Mouse (Mus musculus): Measurements from ENCODE around the gene Anks1. TPM values are rescaled to one million over a fixed set of nuclear protein-coding genes. Genes with fewer than 3 reads are reported as not detected.

Gene Anks1
- polyA plus RNA-seq, 1 experiment from 2014 or later: 19.5 TPM

- Histone ChIP-seq H3K4me2 (replicated peaks; ENCODE audit: low read depth, low read length) (no peak overlapping the region), H3K9ac (replicated peaks; ENCODE audit: low read depth, low read length) (no peak overlapping the region), H3K4me1 (ENCODE audit: control insufficient read depth, insufficient read depth, low read length) (0 out of 2 replicates have a peak, but pooled peaks cover 4% of the 10 kb centered on the region), H3K36me3 (ENCODE audit: control insufficient read depth, insufficient read depth, low read length) (no peaks in the 10 kb centered on the region), H3K27me3 (ENCODE audit: control insufficient read depth, insufficient read depth, low read length) (no peaks in the 10 kb centered on the region), H3K4me3 (ENCODE audit: low read depth, low read length) (no peak overlapping the region), H3K27ac (ENCODE audit: low read length) (no peak overlapping the region), H3K9me3 (ENCODE audit: control insufficient read depth, low read depth, low read length) (no peaks in the 10 kb centered on the region)
- 32% methylated on average over 4 of the region's 4 CpGs for WGBS
- no peak for ATAC-seq (ENCODE audit: insufficient number of reproducible peaks, insufficient read depth, low FRiP score, low read depth)
These were observed 55.5 kb downstream of the Anks1 start for GRCm38 (mm10) chr17:27964607-27965006.

DNA sequence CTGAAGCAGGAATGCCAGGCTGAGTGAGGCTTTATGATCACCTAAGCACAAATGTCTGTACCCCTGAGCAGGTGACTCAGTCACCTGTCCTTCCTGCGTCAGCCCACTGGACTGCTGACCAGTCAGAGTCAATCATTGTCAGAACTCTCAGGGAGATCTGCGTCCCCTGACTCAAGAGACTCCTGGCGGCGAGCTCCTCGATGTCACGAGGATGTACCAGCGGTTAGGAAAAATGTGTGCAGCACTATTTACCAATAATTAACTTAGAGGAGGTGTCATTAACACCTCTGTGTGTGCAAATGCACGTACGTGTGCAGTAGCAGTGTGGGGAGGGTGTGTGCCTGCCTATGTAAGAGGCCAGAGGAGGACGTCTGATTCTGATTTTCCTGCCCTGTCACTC, 56.2 kb downstream of the Anks1 start:
- ATAC-seq (ENCODE audit: insufficient number of reproducible peaks, insufficient read depth, low FRiP score, low read depth): no peak
- Histone ChIP-seq H3K27me3 (ENCODE audit: control insufficient read depth, insufficient read depth, low read length) (no peaks in the 10 kb centered on the region), H3K9ac (replicated peaks; ENCODE audit: low read depth, low read length) (no peak overlapping the region), H3K4me1 (ENCODE audit: control insufficient read depth, insufficient read depth, low read length) (0 out of 2 replicates have a peak, but pooled peaks cover 4% of the 10 kb centered on the region), H3K36me3 (ENCODE audit: control insufficient read depth, insufficient read depth, low read length) (no peaks in the 10 kb centered on the region), H3K4me2 (replicated peaks; ENCODE audit: low read depth, low read length) (no peak overlapping the region), H3K9me3 (ENCODE audit: control insufficient read depth, low read depth, low read length) (no peaks in the 10 kb centered on the region), H3K27ac (ENCODE audit: low read length) (no peak overlapping the region), H3K4me3 (ENCODE audit: low read depth, low read length) (no peak overlapping the region)
- 83% methylated on average over 10 of the region's 10 CpGs for WGBS

GRCm38 (mm10) chr17:27966056-27966455, 57.0 kb downstream of the Anks1 start:
- Histone ChIP-seq H3K27ac (ENCODE audit: low read length) (no peak overlapping the region), H3K27me3 (ENCODE audit: control insufficient read depth, insufficient read depth, low read length) (no peaks in the 10 kb centered on the region), H3K9me3 (ENCODE audit: control insufficient read depth, low read depth, low read length) (no peaks in the 10 kb centered on the region), H3K36me3 (ENCODE audit: control insufficient read depth, insufficient read depth, low read length) (no peaks in the 10 kb centered on the region), H3K4me3 (ENCODE audit: low read depth, low read length) (no peak overlapping the region), H3K4me2 (replicated peaks; ENCODE audit: low read depth, low read length) (no peak overlapping the region), H3K9ac (replicated peaks; ENCODE audit: low read depth, low read length) (no peak overlapping the region), H3K4me1 (ENCODE audit: control insufficient read depth, insufficient read depth, low read length) (0 out of 2 replicates have a peak, but pooled peaks cover 4% of the 10 kb centered on the region)
- no peak for ATAC-seq (ENCODE audit: insufficient number of reproducible peaks, insufficient read depth, low FRiP score, low read depth)
- 59% methylated on average over 4 of the region's 4 CpGs for WGBS

- Histone ChIP-seq H3K9ac (replicated peaks; ENCODE audit: low read depth, low read length) (no peak overlapping the region), H3K4me1 (ENCODE audit: control insufficient read depth, insufficient read depth, low read length) (0 out of 2 replicates have a peak, but pooled peaks cover 4% of the 10 kb centered on the region), H3K9me3 (ENCODE audit: control insufficient read depth, low read depth, low read length) (no peaks in the 10 kb centered on the region), H3K4me2 (replicated peaks; ENCODE audit: low read depth, low read length) (no peak overlapping the region), H3K4me3 (ENCODE audit: low read depth, low read length) (no peak overlapping the region), H3K27ac (ENCODE audit: low read length) (no peak overlapping the region), H3K36me3 (ENCODE audit: control insufficient read depth, insufficient read depth, low read length) (no peaks in the 10 kb centered on the region), H3K27me3 (ENCODE audit: control insufficient read depth, insufficient read depth, low read length) (no peaks in the 10 kb centered on the region)
- 84% methylated on average over 11 of the region's 11 CpGs for WGBS
- ATAC-seq (ENCODE audit: insufficient number of reproducible peaks, insufficient read depth, low FRiP score, low read depth): no peak
These were observed 57.5 kb downstream of the Anks1 start for GRCm38 (mm10) chr17:27966508-27967021.

- 0 out of 2 replicates have a peak, but pooled peaks cover 4% of the 10 kb centered on the region for H3K4me1 ChIP-seq (ENCODE audit: control insufficient read depth, insufficient read depth, low read length)
- no peak overlapping the region for H3K4me3 ChIP-seq (ENCODE audit: low read depth, low read length)
- H3K27ac ChIP-seq (ENCODE audit: low read length): no peak overlapping the region
- ATAC-seq (ENCODE audit: insufficient number of reproducible peaks, insufficient read depth, low FRiP score, low read depth): no peak
- H3K9ac ChIP-seq (replicated peaks; ENCODE audit: low read depth, low read length): no peak overlapping the region
- H3K36me3 ChIP-seq (ENCODE audit: control insufficient read depth, insufficient read depth, low read length): no peaks in the 10 kb centered on the region
- H3K4me2 ChIP-seq (replicated peaks; ENCODE audit: low read depth, low read length): no peak overlapping the region
- 87% methylated on average over 7 of the region's 7 CpGs for WGBS
- no peaks in the 10 kb centered on the region for H3K9me3 ChIP-seq (ENCODE audit: control insufficient read depth, low read depth, low read length)
- H3K27me3 ChIP-seq (ENCODE audit: control insufficient read depth, insufficient read depth, low read length): no peaks in the 10 kb centered on the region
These were observed 58.4 kb downstream of the Anks1 start for GRCm38 (mm10) chr17:27967529-27967928.

- Histone ChIP-seq H3K27me3 (ENCODE audit: control insufficient read depth, insufficient read depth, low read length) (no peaks in the 10 kb centered on the region), H3K9ac (replicated peaks; ENCODE audit: low read depth, low read length) (no peak overlapping the region), H3K27ac (ENCODE audit: low read length) (no peak overlapping the region), H3K36me3 (ENCODE audit: control insufficient read depth, insufficient read depth, low read length) (no peaks in the 10 kb centered on the region), H3K9me3 (ENCODE audit: control insufficient read depth, low read depth, low read length) (no peaks in the 10 kb centered on the region), H3K4me2 (replicated peaks; ENCODE audit: low read depth, low read length) (no peak overlapping the region), H3K4me3 (ENCODE audit: low read depth, low read length) (no peak overlapping the region), H3K4me1 (ENCODE audit: control insufficient read depth, insufficient read depth, low read length) (0 out of 2 replicates have a peak, but pooled peaks cover 4% of the 10 kb centered on the region)
- 82% methylated on average over 9 of the region's 9 CpGs for WGBS
- no peak for ATAC-seq (ENCODE audit: insufficient number of reproducible peaks, insufficient read depth, low FRiP score, low read depth)
These were observed 59.1 kb downstream of the Anks1 start for GRCm38 (mm10) chr17:27968033-27968750.

DNA sequence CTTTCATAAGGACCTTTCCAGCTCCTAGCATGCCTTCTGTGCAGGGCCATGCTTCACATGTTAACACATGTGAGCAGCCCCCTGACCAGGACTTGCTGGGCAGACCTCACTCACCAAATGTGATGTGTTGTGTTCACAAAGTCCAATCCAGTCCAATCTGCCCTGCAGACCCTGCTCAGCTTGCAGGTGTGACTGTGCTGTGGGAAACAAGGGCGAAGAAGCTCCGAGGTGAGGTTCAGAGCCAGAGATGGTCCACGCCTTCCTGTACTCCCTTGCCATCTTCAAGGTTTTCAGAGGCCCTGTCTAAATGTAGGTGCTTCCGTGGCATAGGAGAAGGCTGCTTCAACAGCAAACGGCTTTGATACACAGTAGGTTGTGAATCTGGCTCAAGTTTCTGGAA, 59.8 kb downstream of the Anks1 start:
- Histone ChIP-seq H3K4me2 (replicated peaks; ENCODE audit: low read depth, low read length) (no peak overlapping the region), H3K36me3 (ENCODE audit: control insufficient read depth, insufficient read depth, low read length) (no peaks in the 10 kb centered on the region), H3K9ac (replicated peaks; ENCODE audit: low read depth, low read length) (no peak overlapping the region), H3K27ac (ENCODE audit: low read length) (no peak overlapping the region), H3K4me1 (ENCODE audit: control insufficient read depth, insufficient read depth, low read length) (0 out of 2 replicates have a peak, but pooled peaks cover 4% of the 10 kb centered on the region), H3K4me3 (ENCODE audit: low read depth, low read length) (no peak overlapping the region), H3K9me3 (ENCODE audit: control insufficient read depth, low read depth, low read length) (no peaks in the 10 kb centered on the region), H3K27me3 (ENCODE audit: control insufficient read depth, insufficient read depth, low read length) (no peaks in the 10 kb centered on the region)
- 92% methylated on average over 5 of the region's 5 CpGs for WGBS
- ATAC-seq (ENCODE audit: insufficient number of reproducible peaks, insufficient read depth, low FRiP score, low read depth): no peak

- WGBS: 66% methylated on average over 8 of the region's 8 CpGs
- no peak overlapping the region for H3K27ac ChIP-seq (ENCODE audit: low read length)
- no peaks in the 10 kb centered on the region for H3K36me3 ChIP-seq (ENCODE audit: control insufficient read depth, insufficient read depth, low read length)
- H3K27me3 ChIP-seq (ENCODE audit: control insufficient read depth, insufficient read depth, low read length): no peaks in the 10 kb centered on the region
- no peak for ATAC-seq (ENCODE audit: insufficient number of reproducible peaks, insufficient read depth, low FRiP score, low read depth)
- no peak overlapping the region for H3K4me3 ChIP-seq (ENCODE audit: low read depth, low read length)
- H3K9ac ChIP-seq (replicated peaks; ENCODE audit: low read depth, low read length): no peak overlapping the region
- no peak overlapping the region for H3K4me2 ChIP-seq (replicated peaks; ENCODE audit: low read depth, low read length)
- no peaks in the 10 kb centered on the region for H3K9me3 ChIP-seq (ENCODE audit: control insufficient read depth, low read depth, low read length)
- H3K4me1 ChIP-seq (ENCODE audit: control insufficient read depth, insufficient read depth, low read length): 0 out of 2 replicates have a peak, but pooled peaks cover 3% of the 10 kb centered on the region
These were observed 60.3 kb downstream of the Anks1 start for GRCm38 (mm10) chr17:27969365-27969764.
